Mouse (Mus musculus): ENCODE results near the gene Tmem210.

DNA sequence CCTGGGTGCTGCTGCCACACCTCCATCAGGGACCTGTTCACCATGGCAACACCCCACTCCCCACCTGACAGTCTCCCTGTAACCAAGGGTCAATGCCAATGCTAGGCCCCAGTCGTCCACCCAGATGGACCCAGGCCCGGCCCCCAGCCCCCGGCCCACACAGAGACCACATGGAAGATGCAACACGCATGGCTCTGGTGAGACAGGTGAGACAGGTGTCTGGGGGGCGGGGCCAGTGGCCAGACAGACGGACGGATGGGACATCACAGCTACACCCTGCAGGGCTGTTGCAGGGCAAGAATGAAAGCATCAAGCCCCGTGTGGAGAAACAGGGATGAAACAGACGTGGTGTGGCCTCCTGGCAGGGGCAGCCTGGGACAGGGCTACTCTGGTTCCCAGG lies 5.8 kb downstream of the Tmem210 start:
- TF ChIP-seq CHD2 (IDR thresholded peaks at IDR 0.05; ENCODE audit: low read length) (no peak), CTCF (conservative IDR thresholded peaks at IDR 0.05 in 1 of 2, IDR thresholded peaks at IDR 0.05 in 1 of 2; ENCODE audit: low read depth in 2 of 2, low read length in 2 of 2) (no peak), RAD21 (IDR thresholded peaks at IDR 0.05; ENCODE audit: low read depth, low read length) (no peak)
